Mouse (Mus musculus) lung, embryonic 15.5 days (tissue): ENCODE measurements around the gene Nfat5. TPM values are rescaled to one million over a fixed set of nuclear protein-coding genes. Genes with fewer than 3 reads are reported as not detected.

Experiments used
- ATAC-seq: fragments of 200-750 bp; cut with Nextera tagmentation; 2 replicates; pipeline ENCODE4 v1.8.0; 2017; ENCODE audit warnings: moderate number of reproducible peaks, borderline replicate concordance; ENCODE audit not compliant: low FRiP score, low TSS enrichment; ENCODE audit errors: extremely low read depth
- H3K27ac ChIP-seq: fragments of 300-500 bp; sonication (generic); 2 replicates; pipeline ENCODE4 v1.5.1; 2015; ENCODE audit warnings: moderate library complexity, mild to moderate bottlenecking, inconsistent platforms
- H3K27me3 ChIP-seq: fragments of 300-500 bp; sonication (generic); 2 replicates; pipeline ENCODE4 v1.6.1; 2015; ENCODE audit warnings: inconsistent platforms
- H3K36me3 ChIP-seq: fragments of 300-500 bp; sonication (generic); 2 replicates; pipeline ENCODE4 v1.6.1; 2015; ENCODE audit warnings: inconsistent platforms
- H3K4me1 ChIP-seq: fragments of 300-500 bp; sonication (generic); 2 replicates; pipeline ENCODE4 v1.6.1; 2015; ENCODE audit warnings: inconsistent platforms
- H3K4me2 ChIP-seq: fragments of 300-500 bp; sonication (generic); 2 replicates; pipeline ENCODE4 v1.6.1; 2015; ENCODE audit warnings: inconsistent platforms, mild to moderate bottlenecking, moderate library complexity
- H3K4me3 ChIP-seq: fragments of 300-500 bp; sonication (generic); 2 replicates; pipeline ENCODE4 v1.5.1; 2015; ENCODE audit warnings: mild to moderate bottlenecking, inconsistent platforms
- H3K9ac ChIP-seq: fragments of 300-500 bp; sonication (generic); 2 replicates; pipeline ENCODE4 v1.6.1; 2015; ENCODE audit warnings: inconsistent platforms
- H3K9me3 ChIP-seq: fragments of 300-500 bp; sonication (generic); 2 replicates; pipeline ENCODE4 v1.6.1; 2016; ENCODE audit warnings: inconsistent platforms
- WGBS: fragments of 180-500 bp; shearing (Covaris S2); methylation state at CpG from one replicate; pipeline ENCODE4 v1.1.7; 2015; 5-methylcytosine and 5-hydroxymethylcytosine counted together
- polyA plus RNA-seq: library from polyadenylated mRNA; unstranded; fragments of >200 nt; fragmentation: Nextera tagmentation; extraction: Ambion mirVana; gene quantifications from 2 replicates; pipeline ENCODE4 v1.2.1, GENCODE M21; 2015

Nfat5 gene
- polyA plus RNA-seq, 1 experiment from 2014 or later, result 12.5 TPM

- H3K9ac ChIP-seq, result no peak within 1 kb of the TSS; the same call in 1 of the 2 replicates
- 11% methylated on average over 22 of the region's 22 CpGs for WGBS
- ATAC-seq, result peak; percentile 99
These were observed 109.9 kb downstream of the Nfat5 start, which contains the start of gene Nqo1 for GRCm38 (mm10) chr8:107403038-107403781. Gene Nqo1 (minus strand): TSS chr8:107403206.

DNA sequence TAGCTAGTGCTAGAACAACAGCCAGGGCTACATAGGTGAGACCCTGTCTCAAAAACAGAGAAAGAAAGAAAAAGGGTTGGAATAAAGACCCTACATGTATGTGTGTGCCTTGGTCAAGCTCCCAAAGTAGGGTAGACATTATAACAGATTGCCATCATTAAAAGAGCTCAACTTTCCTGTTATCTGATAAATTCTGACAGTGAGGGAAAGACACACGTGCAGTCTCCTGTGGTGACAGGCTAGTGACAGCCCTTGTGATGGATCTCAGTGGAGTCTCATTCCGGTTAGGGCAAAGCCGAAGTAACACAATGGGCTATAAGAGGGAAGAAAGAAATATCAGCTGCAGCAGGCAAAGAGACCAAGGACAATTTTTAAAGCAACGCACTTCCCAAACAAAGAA is 110.8 kb downstream of the Nfat5 start:
- Histone ChIP-seq H3K9ac (no peak overlapping the region), H3K4me3 (no peak overlapping the region), H3K9me3 (no peaks in the 10 kb centered on the region), H3K27me3 (no peaks in the 10 kb centered on the region), H3K4me2 (no peak overlapping the region), H3K4me1 (peaks cover 30% of the 10 kb centered on the region), H3K27ac (no peak overlapping the region), H3K36me3 (peaks cover 3% of the 10 kb centered on the region; the same call in 1 of the 2 replicates)
- WGBS, result 45% methylated on average over 4 of the region's 4 CpGs
- no peak for ATAC-seq

More at GRCm38 (mm10) chr8:107403038-107403781, 109.9 kb downstream of the Nfat5 start, which contains the start of gene Nqo1:
- H3K36me3 ChIP-seq, result no peaks in the 10 kb centered on the region
- H3K27me3 ChIP-seq, result no peaks in the 10 kb centered on the region
- H3K4me1 ChIP-seq, result peaks cover 30% of the 10 kb centered on the region
- peak within 1 kb of the TSS; percentile 56 for H3K4me2 ChIP-seq
- peak within 1 kb of the TSS; percentile 46 for H3K27ac ChIP-seq
- H3K4me3 ChIP-seq, result peak within 1 kb of the TSS; percentile 30
- H3K9me3 ChIP-seq, result no peaks in the 10 kb centered on the region

DNA sequence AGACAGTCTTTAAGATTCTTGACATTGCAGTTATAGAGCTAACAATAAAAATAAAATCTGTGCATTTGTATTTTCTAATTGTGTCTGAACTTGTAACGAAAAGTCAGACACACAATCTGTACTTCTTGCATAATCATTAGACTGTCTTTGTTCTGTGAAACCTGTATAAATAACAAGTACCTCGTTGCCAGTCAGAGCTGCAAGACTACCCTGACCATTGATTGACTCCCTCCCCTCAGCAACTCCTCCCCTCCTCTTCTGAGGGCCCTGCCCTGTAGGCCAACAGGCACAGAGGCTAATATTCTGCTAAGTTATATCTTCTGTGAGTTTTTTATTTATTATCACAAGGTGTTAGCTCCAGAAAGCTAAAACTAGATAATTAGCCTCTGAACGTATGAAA is 112.7 kb downstream of the Nfat5 start:
- H3K9me3 ChIP-seq, result no peaks in the 10 kb centered on the region
- H3K36me3 ChIP-seq, result peaks cover 20% of the 10 kb centered on the region
- peaks cover 30% of the 10 kb centered on the region for H3K4me1 ChIP-seq
- 38% methylated on average over 3 of the region's 3 CpGs for WGBS
- H3K4me3 ChIP-seq, result no peak overlapping the region
- H3K27ac ChIP-seq, result 0 out of 2 replicates have a peak overlapping the region, but pooled peaks have one; percentile 3
- H3K9ac ChIP-seq, result no peak overlapping the region
- no peaks in the 10 kb centered on the region for H3K27me3 ChIP-seq
- no peak for ATAC-seq
- H3K4me2 ChIP-seq, result no peak overlapping the region

DNA sequence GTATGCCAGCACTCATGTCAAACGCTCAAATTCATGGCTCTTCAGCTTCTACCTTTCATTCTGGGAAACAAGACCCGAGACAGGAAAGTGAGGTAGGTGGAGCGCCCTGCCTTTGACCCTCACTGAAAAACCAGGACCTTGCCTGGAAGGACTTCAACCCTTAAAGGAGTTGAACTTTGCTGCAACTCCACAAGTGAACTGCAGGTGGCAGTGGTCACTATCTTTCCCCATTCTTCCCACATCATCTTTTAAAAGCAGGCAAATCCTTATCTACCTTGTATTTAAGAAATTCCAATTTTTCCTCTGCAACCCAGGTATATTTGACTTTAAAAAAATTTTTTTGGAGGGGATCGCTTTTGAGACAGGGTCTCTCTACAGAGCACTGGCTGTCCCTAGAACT is 118.1 kb downstream of the Nfat5 start:
- H3K27me3 ChIP-seq, result no peaks in the 10 kb centered on the region
- peaks cover 75% of the 10 kb centered on the region for H3K36me3 ChIP-seq
- H3K4me3 ChIP-seq, result no peak overlapping the region
- no peak for ATAC-seq
- no peaks in the 10 kb centered on the region for H3K9me3 ChIP-seq
- no peak overlapping the region for H3K4me2 ChIP-seq
- H3K4me1 ChIP-seq, result peaks cover 6% of the 10 kb centered on the region; the same call in 1 of the 2 replicates
- no peak overlapping the region for H3K27ac ChIP-seq
- no peak overlapping the region for H3K9ac ChIP-seq
- WGBS, result 70% methylated on average over 4 of the region's 4 CpGs

- no peak for ATAC-seq
- WGBS, result 88% methylated on average over 8 of the region's 8 CpGs
- Histone ChIP-seq H3K4me3 (no peak overlapping the region), H3K4me2 (no peak overlapping the region), H3K27me3 (no peaks in the 10 kb centered on the region), H3K4me1 (no peaks in the 10 kb centered on the region), H3K27ac (no peak overlapping the region), H3K9ac (no peak overlapping the region), H3K9me3 (no peaks in the 10 kb centered on the region), H3K36me3 (peaks cover 86% of the 10 kb centered on the region)
These were observed 119.3 kb downstream of the Nfat5 start for GRCm38 (mm10) chr8:107412552-107412951.

DNA sequence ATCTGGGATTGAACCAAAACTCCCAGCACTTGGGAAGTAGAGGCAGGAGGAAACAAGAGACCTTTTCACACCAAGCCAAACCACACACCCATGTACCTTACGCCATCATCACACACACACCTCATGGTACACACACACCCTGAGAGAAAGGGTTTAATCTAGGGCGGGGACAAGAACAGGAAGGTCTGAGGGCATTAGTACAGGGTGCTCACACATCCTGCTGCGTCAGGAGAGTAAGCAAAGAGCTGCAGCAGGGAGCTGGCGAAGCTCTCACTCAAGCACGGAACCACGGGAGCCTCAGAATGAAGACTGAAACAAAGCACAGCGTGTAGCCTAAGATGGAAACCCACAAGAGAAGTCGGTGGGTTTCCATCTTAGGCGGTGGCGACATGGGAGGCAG is 120.6 kb downstream of the Nfat5 start:
- no peaks in the 10 kb centered on the region for H3K4me1 ChIP-seq
- H3K27me3 ChIP-seq, result no peaks in the 10 kb centered on the region
- no peak overlapping the region for H3K27ac ChIP-seq
- no peak overlapping the region for H3K4me3 ChIP-seq
- no peaks in the 10 kb centered on the region for H3K9me3 ChIP-seq
- WGBS, result 91% methylated on average over 10 of the region's 10 CpGs
- no peak overlapping the region for H3K9ac ChIP-seq
- H3K4me2 ChIP-seq, result no peak overlapping the region
- no peak for ATAC-seq
- peaks cover 98% of the 10 kb centered on the region for H3K36me3 ChIP-seq

DNA sequence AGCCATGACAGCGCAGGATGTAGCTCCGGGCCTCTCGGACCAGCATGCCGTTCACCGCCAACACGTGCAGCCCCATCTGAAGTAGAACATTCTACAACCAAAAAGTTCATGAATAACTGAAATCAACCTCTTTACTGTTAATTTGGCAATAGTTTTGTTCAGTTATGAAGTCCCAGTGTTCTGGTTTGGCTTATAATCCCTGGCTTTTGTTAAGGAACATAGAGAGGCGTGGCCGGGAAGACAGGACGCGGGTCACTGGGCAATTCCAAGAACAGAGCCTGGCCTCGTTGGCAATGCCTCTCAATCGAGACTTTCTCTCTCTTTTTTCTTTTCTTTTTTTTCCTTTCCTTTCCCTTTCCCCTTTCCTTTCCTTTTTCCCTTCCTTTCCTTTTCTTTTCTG is 123.7 kb downstream of the Nfat5 start:
- Histone ChIP-seq H3K4me2 (no peak overlapping the region), H3K9me3 (no peaks in the 10 kb centered on the region), H3K4me3 (no peak overlapping the region), H3K9ac (no peak overlapping the region), H3K27ac (no peak overlapping the region), H3K36me3 (peaks cover 91% of the 10 kb centered on the region), H3K4me1 (no peaks in the 10 kb centered on the region), H3K27me3 (no peaks in the 10 kb centered on the region)
- WGBS, result 92% methylated on average over 12 of the region's 12 CpGs
- no peak for ATAC-seq

GRCm38 (mm10) chr8:107424176-107424575 is 130.9 kb downstream of the Nfat5 start:
- H3K4me3 ChIP-seq, result peak overlapping the region; percentile 75
- H3K9ac ChIP-seq, result peak overlapping the region; percentile 65
- WGBS, result 23% methylated on average over 9 of the region's 9 CpGs
- peaks cover 13% of the 10 kb centered on the region for H3K4me1 ChIP-seq
- peak overlapping the region; percentile 69 for H3K4me2 ChIP-seq
- ATAC-seq, result 0 out of 2 replicates have a peak, but pooled peaks have one; percentile 4
- no peaks in the 10 kb centered on the region for H3K9me3 ChIP-seq
- H3K27me3 ChIP-seq, result no peaks in the 10 kb centered on the region
- peak overlapping the region; percentile 63 for H3K27ac ChIP-seq
- H3K36me3 ChIP-seq, result peaks cover 26% of the 10 kb centered on the region

GRCm38 (mm10) chr8:107424597-107425229 is 131.4 kb downstream of the Nfat5 start, which contains the start of gene Nob1:
Gene Nob1 (minus strand): TSS chr8:107425051.
- H3K4me3 ChIP-seq, result peak within 1 kb of the TSS; percentile 75
- H3K9ac ChIP-seq, result peak within 1 kb of the TSS; percentile 65
- under 1% methylated on average over 50 of the region's 50 CpGs for WGBS
- peak; percentile 98 for ATAC-seq
- peaks cover 20% of the 10 kb centered on the region for H3K36me3 ChIP-seq
- H3K27ac ChIP-seq, result peak within 1 kb of the TSS; percentile 63
- peak within 1 kb of the TSS; percentile 69 for H3K4me2 ChIP-seq
- H3K27me3 ChIP-seq, result no peaks in the 10 kb centered on the region
- H3K9me3 ChIP-seq, result no peaks in the 10 kb centered on the region
- peaks cover 13% of the 10 kb centered on the region for H3K4me1 ChIP-seq

- peak overlapping the region; percentile 75 for H3K4me3 ChIP-seq
- 39% methylated on average over 8 of the region's 8 CpGs for WGBS
These were observed 131.9 kb downstream of the Nfat5 start for GRCm38 (mm10) chr8:107425230-107425597.

More at GRCm38 (mm10) chr8:107425230-107425597, 131.9 kb downstream of the Nfat5 start:
- Histone ChIP-seq H3K27me3 (no peaks in the 10 kb centered on the region), H3K4me2 (peak overlapping the region; percentile 69), H3K27ac (no peak overlapping the region), H3K9me3 (no peaks in the 10 kb centered on the region), H3K4me1 (peaks cover 13% of the 10 kb centered on the region), H3K36me3 (peaks cover 15% of the 10 kb centered on the region), H3K9ac (no peak overlapping the region)
- ATAC-seq, result no peak
